Mouse (Mus musculus) bone marrow macrophage, adult 2 months (primary cell): Measurements from ENCODE around the gene Foxk1. TPM values are rescaled to one million over a fixed set of nuclear protein-coding genes. Genes with fewer than 3 reads are reported as not detected.

Source experiments
- H3K27ac ChIP-seq: 2 replicates; pipeline ENCODE4 v1.5.1; 2012; ENCODE audit warnings: low read depth, low read length; ENCODE audit not compliant: insufficient read depth
- H3K4me1 ChIP-seq: 2 replicates; pipeline ENCODE4 v1.6.1; 2012; ENCODE audit warnings: low read length; ENCODE audit not compliant: control insufficient read depth, insufficient read depth
- H3K4me3 ChIP-seq: 2 replicates; pipeline ENCODE4 v1.5.1; 2012; ENCODE audit warnings: mild to moderate bottlenecking, low read length, moderate library complexity; ENCODE audit not compliant: insufficient read depth
- CTCF ChIP-seq: IDR thresholded peaks from 2 replicates; pipeline ENCODE4 v1.5.1; 2012; ENCODE audit warnings: low read depth, mild to moderate bottlenecking, low read length, moderate library complexity
- POLR2A ChIP-seq: IDR thresholded peaks from 2 replicates; pipeline ENCODE4 v1.6.1; 2012; ENCODE audit warnings: mild to moderate bottlenecking, low read depth, low read length, borderline replicate concordance
- polyA plus RNA-seq: library from polyadenylated mRNA; stranded (reverse); fragments of >200 nt; gene quantifications from 2 replicates; pipeline ENCODE4 v1.2.4, GENCODE M21; 2012; ENCODE audit not compliant: missing spikeins, insufficient read depth, insufficient read length

Foxk1 gene
- polyA plus RNA-seq, result 16.2 and 18.2 TPM in 2 replicates

GRCm38 (mm10) chr5:142400981-142401640 is at the start of gene Foxk1:
Gene Foxk1, plus strand, starts transcription at chr5:142401497.
- H3K4me3 ChIP-seq, result peak within 1 kb of the TSS; percentile 99
- H3K27ac ChIP-seq, result peak within 1 kb of the TSS; percentile 59
- peaks cover 20% of the 10 kb centered on the region for H3K4me1 ChIP-seq
- no peak for TF ChIP-seq CTCF
- TF ChIP-seq POLR2A, result no peak

DNA sequence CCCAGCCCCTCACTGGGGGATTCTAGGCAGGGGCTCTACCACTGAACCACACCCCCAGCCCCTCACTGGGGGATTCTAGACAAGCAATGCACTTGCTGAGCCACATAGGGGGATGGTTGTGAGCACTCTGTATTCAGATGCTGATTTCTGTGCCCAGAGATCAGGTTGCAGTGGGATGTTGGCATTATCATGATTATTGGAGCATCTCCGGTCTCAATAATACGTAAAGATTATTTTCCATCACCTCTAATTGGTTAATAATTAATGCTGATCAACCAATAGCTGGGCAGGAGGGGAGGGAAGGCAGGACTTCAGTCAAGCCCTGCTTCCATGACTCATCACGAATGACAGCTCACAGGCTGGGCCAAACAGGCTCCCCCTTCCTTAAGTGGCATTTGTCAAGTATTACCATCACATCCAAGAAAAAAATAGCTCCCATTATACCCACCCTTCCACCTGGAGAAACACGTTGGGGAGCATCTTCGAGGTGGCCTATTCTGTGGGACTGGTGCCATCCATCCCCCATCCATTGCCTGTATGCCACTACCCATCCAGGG is 48.9 kb upstream of the Foxk1 start:
- H3K4me1 ChIP-seq, result no peaks in the 10 kb centered on the region
- no peak overlapping the region for H3K4me3 ChIP-seq
- TF ChIP-seq CTCF (no peak), POLR2A (no peak)
- no peak overlapping the region for H3K27ac ChIP-seq

DNA sequence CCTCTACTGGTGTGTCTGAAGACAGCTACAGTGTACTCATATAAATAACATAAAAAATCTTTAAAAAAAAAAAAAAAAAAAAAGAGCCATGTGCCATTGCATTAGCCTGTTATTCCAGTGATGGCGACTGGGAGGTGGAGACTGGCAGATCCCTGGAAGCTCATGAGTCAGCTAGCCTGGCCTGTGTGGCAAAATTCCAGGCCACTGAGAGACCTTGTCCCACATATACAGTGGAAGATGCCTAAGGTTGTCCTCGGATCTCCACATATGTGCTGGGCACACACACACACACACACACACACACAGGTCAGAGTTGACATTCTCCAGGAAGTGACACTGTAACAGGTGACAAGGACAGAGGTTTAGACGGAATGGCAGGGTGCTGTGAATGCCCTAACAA is 46.2 kb upstream of the Foxk1 start:
- no peak overlapping the region for H3K27ac ChIP-seq
- no peak overlapping the region for H3K4me3 ChIP-seq
- TF ChIP-seq CTCF, result no peak
- TF ChIP-seq POLR2A, result no peak
- no peaks in the 10 kb centered on the region for H3K4me1 ChIP-seq

DNA sequence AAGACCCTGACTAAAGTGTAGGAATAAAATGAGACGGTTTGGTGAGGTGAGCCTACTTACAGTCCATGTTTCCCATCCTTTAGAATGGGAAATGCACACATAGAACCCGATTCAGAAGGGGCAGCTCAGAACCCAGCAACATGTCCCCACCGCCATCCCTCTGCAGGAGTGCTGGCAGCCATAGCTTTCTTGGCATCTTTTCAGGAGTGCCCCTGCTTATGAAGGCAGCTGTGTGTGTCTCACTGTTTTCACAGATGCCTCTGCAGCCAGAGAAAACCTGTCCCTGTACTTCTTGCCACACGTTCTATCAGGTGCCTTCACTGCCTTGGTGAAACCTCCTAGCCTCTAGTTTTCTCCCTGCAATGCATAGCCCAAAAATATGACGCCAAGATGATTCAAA is 40.1 kb upstream of the Foxk1 start:
- Histone ChIP-seq H3K4me1 (peaks cover under 1% of the 10 kb centered on the region; the same call in 1 of the 2 replicates), H3K27ac (no peak overlapping the region), H3K4me3 (no peak overlapping the region)
- no peak for TF ChIP-seq POLR2A
- TF ChIP-seq CTCF, result no peak

- Histone ChIP-seq H3K4me1 (peaks cover 6% of the 10 kb centered on the region), H3K4me3 (no peak overlapping the region), H3K27ac (no peak overlapping the region)
- TF ChIP-seq CTCF (no peak), POLR2A (no peak)
Measured at GRCm38 (mm10) chr5:142362894-142363293, 38.4 kb upstream of the Foxk1 start.

DNA sequence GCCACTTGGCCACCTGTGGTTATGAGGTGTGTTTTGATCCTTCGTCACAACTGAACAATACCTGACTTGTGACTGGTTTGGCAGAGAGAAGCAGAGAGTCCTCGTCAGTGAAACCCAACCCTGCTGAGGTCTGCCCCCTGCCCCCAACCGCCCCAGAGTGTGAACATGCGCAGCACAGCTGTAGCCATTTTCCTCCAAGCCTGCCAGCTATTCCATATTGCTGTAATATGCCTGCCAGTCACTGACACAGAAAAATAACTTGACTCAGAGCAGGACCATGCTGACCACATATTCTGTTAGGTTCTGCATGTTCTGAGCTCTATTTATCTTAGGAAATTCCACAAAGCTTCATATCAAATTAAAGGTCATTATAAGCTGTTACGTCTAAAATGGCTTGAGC is 37.2 kb upstream of the Foxk1 start:
- Histone ChIP-seq H3K27ac (no peak overlapping the region), H3K4me3 (no peak overlapping the region), H3K4me1 (peaks cover 13% of the 10 kb centered on the region)
- TF ChIP-seq POLR2A, result no peak
- TF ChIP-seq CTCF, result no peak

DNA sequence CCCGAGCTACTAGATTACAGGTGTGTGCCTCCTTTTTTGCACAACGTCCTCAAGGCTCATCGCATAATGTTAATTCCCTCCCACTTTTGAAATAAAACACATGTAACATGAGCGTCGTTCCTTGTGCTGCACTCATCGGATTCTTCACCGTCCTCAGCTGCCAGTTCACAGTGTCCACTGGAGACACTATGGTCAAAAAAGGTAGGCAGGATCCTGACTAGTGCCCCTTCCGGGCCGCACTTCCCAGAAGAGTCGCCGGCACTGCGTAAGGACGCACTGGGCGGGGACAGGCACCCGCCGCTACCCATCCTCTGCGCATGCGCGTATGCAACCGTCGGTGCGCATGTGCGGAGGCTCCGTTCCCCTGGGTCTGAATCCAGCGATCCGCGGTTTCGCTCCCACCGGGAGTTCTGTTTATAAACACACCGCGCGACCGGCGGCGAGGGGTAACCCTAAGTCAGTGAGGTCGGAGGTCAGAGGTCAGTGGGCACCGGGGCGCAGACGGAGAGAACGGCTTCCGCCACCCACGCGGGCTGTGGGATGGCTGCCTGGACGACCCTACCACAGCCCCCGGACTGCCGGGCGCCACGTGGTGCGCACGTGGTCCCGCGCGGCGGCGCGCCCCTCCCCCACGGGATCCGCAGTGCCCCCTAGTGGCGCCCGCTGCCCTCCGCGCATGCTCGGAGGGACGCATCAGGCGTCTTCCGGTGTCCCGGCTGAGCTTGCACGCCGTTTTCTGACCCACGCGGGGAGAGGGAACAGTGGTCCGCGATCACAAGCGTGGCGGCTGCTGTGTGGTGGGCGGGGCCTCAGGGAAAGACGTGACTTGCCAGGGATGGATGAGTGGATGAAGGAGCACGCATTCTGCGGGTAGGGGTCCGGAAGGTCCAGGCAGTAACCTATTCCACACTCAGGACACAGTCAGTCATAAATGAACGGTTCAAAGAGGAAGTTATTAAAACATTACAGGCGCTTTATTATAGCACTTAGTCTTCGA is 33.9 kb upstream of the Foxk1 start:
- H3K27ac ChIP-seq, result peak overlapping the region; percentile 85
- TF ChIP-seq CTCF (peak; percentile 65), POLR2A (no peak)
- H3K4me3 ChIP-seq, result peak overlapping the region; percentile 67
- H3K4me1 ChIP-seq, result peaks cover 13% of the 10 kb centered on the region

GRCm38 (mm10) chr5:142368122-142368521 is 33.2 kb upstream of the Foxk1 start:
- peaks cover 13% of the 10 kb centered on the region for H3K4me1 ChIP-seq
- no peak for TF ChIP-seq POLR2A
- TF ChIP-seq CTCF, result no peak
- peak overlapping the region; percentile 67 for H3K4me3 ChIP-seq
- peak overlapping the region; percentile 85 for H3K27ac ChIP-seq

- Histone ChIP-seq H3K4me3 (no peak overlapping the region), H3K4me1 (peaks cover 19% of the 10 kb centered on the region), H3K27ac (no peak overlapping the region)
- TF ChIP-seq CTCF, result no peak
- TF ChIP-seq POLR2A, result no peak
Measured at GRCm38 (mm10) chr5:142370406-142371171, 30.7 kb upstream of the Foxk1 start.
